Mouse (Mus musculus) kidney, embryonic 15.5 days (tissue): ENCODE results near the gene Gng2. TPM values are rescaled to one million over a fixed set of nuclear protein-coding genes. Genes with fewer than 3 reads are reported as not detected.
A peak's percentile ranks its signal among the peaks of the same experiment; 100 is the strongest.

Experiments used
- ATAC-seq: fragments of 200-750 bp; cut with Nextera tagmentation; replicated peaks from 2 replicates; pipeline ENCODE4 v1.8.0; 2017; ENCODE audit warnings: moderate TSS enrichment; ENCODE audit not compliant: low FRiP score
- H3K27ac ChIP-seq: fragments of 300-500 bp; sonication (generic); 2 replicates; pipeline ENCODE4 v1.5.1; 2015; ENCODE audit warnings: mild to moderate bottlenecking, inconsistent platforms
- H3K27me3 ChIP-seq: fragments of 300-500 bp; sonication (generic); 2 replicates; pipeline ENCODE4 v1.6.1; 2015; ENCODE audit warnings: inconsistent platforms
- H3K36me3 ChIP-seq: fragments of 300-500 bp; sonication (generic); 2 replicates; pipeline ENCODE4 v1.6.1; 2015; ENCODE audit warnings: inconsistent platforms
- H3K4me1 ChIP-seq: fragments of 300-500 bp; sonication (generic); 2 replicates; pipeline ENCODE4 v1.6.1; 2015; ENCODE audit warnings: inconsistent platforms
- H3K4me2 ChIP-seq: fragments of 300-500 bp; sonication (generic); 2 replicates; pipeline ENCODE4 v1.6.1; 2015; ENCODE audit warnings: moderate library complexity, mild to moderate bottlenecking, inconsistent platforms
- H3K4me3 ChIP-seq: fragments of 300-500 bp; sonication (generic); replicated peaks from 2 replicates; pipeline ENCODE4 v1.5.1; 2015; ENCODE audit warnings: mild to moderate bottlenecking, inconsistent platforms
- H3K9ac ChIP-seq: fragments of 300-500 bp; sonication (generic); 2 replicates; pipeline ENCODE4 v1.6.1; 2015; ENCODE audit warnings: mild to moderate bottlenecking, inconsistent platforms
- H3K9me3 ChIP-seq: fragments of 300-500 bp; sonication (generic); replicated peaks from 2 replicates; pipeline ENCODE4 v1.6.1; 2016; ENCODE audit warnings: inconsistent platforms
- WGBS: fragments of 180-500 bp; shearing (Covaris S2); methylation state at CpG from one replicate; pipeline ENCODE4 v1.1.7; 2015; ENCODE audit warnings: mixed read lengths; 5-methylcytosine and 5-hydroxymethylcytosine counted together
- polyA plus RNA-seq: library from polyadenylated mRNA; unstranded; fragments of >200 nt; fragmentation: Nextera tagmentation; extraction: Ambion mirVana; gene quantifications from 2 replicates; pipeline ENCODE4 v1.2.1, GENCODE M21; 2015

Gng2 gene
- polyA plus RNA-seq, 1 experiment from 2014 or later: 56.5 TPM

DNA sequence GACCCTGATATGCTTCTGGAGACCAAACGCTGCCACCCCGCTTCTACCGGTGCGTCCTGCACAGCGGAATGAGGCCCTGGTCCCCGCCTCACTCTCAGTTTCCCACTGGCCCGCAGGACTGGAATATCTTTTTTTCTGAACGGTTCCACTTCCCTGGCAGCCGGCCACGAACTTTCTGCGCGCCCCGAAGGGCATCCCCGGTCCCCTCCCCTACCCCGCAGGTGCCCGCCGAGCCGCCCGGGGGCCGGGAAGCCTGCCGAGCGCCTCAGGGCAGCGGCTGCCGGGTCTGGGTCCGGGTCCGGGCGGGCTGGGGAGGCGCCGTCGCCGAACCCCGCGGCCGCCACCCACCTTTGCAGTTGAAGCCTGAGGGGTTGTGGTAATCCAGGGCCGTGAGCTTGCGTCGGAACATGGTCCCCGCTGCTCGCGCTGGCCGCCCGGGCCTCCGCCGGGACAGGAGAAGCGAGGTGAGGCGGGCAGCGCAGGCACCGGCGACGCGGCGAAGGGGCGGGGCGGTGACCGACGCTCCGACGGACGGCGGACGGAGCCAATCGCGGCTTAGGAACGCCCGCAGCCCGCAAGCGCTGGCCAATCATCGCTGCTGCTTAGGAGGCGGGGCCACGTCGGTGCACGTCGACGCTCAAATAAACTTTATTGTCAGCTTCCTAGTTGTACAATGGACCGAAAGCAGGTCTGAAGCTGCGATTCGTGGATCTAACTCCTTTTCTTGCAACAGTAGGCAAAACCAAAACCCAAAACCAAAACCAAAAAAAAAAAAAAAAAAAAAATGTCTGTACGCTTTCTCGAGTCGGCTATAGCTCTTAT lies 153.9 kb downstream of the Gng2 start, which contains the start of gene Rtraf:
Gene Rtraf (minus strand): TSS at position 504 of the 822 bp plus-strand sequence.
- H3K36me3 ChIP-seq: peaks cover 31% of the 10 kb centered on the region
- under 1% methylated on average over 80 of the region's 80 CpGs for WGBS
- H3K27me3 ChIP-seq: peaks cover 12% of the 10 kb centered on the region; the same call in 1 of the 2 replicates
- no peaks in the 10 kb centered on the region for H3K9me3 ChIP-seq
- peak within 1 kb of the TSS; percentile 81 for H3K4me2 ChIP-seq
- peak; percentile 99 for ATAC-seq
- peaks cover 15% of the 10 kb centered on the region for H3K4me1 ChIP-seq
- H3K4me3 ChIP-seq: peak within 1 kb of the TSS; percentile 98
- peak within 1 kb of the TSS; percentile 82 for H3K27ac ChIP-seq
- H3K9ac ChIP-seq: peak within 1 kb of the TSS; percentile 96

Other genes starting within 250 kb of the Gng2 start
- gene Nid2, start 226.4 kb downstream of the Gng2 start, polyA plus RNA-seq: 104 and 128 TPM in 2 replicates
- gene Rtraf, start 153.8 kb downstream of the Gng2 start, polyA plus RNA-seq: 211 and 221 TPM in 2 replicates
- gene Saysd1, start 160.9 kb upstream of the Gng2 start, polyA plus RNA-seq: 11.1 and 12.3 TPM in 2 replicates
- gene Kcnk5, start 204.2 kb upstream of the Gng2 start, polyA plus RNA-seq: 15.8 and 17.3 TPM in 2 replicates